Mouse (Mus musculus) myocyte (in vitro differentiated cells): ENCODE results near the gene Olfr812.

Experiments used
- E2F4 ChIP-seq: IDR thresholded peaks from one replicate; pipeline ENCODE4 v1.6.1; 2011; ENCODE audit warnings: mild to moderate bottlenecking, control low read depth, moderate library complexity; ENCODE audit not compliant: insufficient read depth
- MAX ChIP-seq: IDR thresholded peaks from one replicate; pipeline ENCODE4 v1.6.1; 2011; ENCODE audit warnings: low read depth, mild to moderate bottlenecking, control low read depth
- MYOD1 ChIP-seq, 3 experiments: IDR thresholded peaks; one replicate each; pipeline ENCODE4 v1.6.1; 2011; ENCODE audit warnings: control low read depth in 2 of 3, low read depth in 2 of 3, mild to moderate bottlenecking in 2 of 3, moderate library complexity in 1 of 3; ENCODE audit not compliant: insufficient read length in 2 of 3, control insufficient read depth in 1 of 3
- MYOG ChIP-seq, 3 experiments: IDR thresholded peaks; one replicate each; pipeline ENCODE4 v1.6.1; 2011; ENCODE audit warnings: control low read depth in 2 of 3, low read depth in 2 of 3, mild to moderate bottlenecking in 2 of 3; ENCODE audit not compliant: insufficient read length in 2 of 3, control insufficient read depth in 1 of 3, insufficient read depth in 1 of 3
- POLR2A ChIP-seq: IDR thresholded peaks from one replicate; pipeline ENCODE4 v1.6.1; 2011; ENCODE audit warnings: low read depth, mild to moderate bottlenecking, control low read depth, moderate library complexity; ENCODE audit not compliant: insufficient read length
- POLR2AphosphoS2 ChIP-seq: IDR thresholded peaks from one replicate; pipeline ENCODE4 v1.6.1; 2011; ENCODE audit warnings: low read depth, control low read depth; ENCODE audit not compliant: insufficient read length
- REST ChIP-seq: IDR thresholded peaks from one replicate; pipeline ENCODE4 v1.6.1; 2011; ENCODE audit warnings: mild to moderate bottlenecking, control low read depth, moderate library complexity; ENCODE audit not compliant: insufficient read depth, insufficient read length
- TCF12 ChIP-seq: IDR thresholded peaks from one replicate; pipeline ENCODE4 v1.6.1; 2011; ENCODE audit warnings: mild to moderate bottlenecking, control low read depth; ENCODE audit not compliant: poor library complexity, insufficient read depth, severe bottlenecking
- TCF3 ChIP-seq: IDR thresholded peaks from one replicate; pipeline ENCODE4 v1.6.1; 2011; ENCODE audit warnings: low read depth, control low read depth; ENCODE audit not compliant: insufficient read length
- USF1 ChIP-seq: IDR thresholded peaks from one replicate; pipeline ENCODE4 v1.6.1; 2011; ENCODE audit warnings: low read depth, mild to moderate bottlenecking, control low read depth, moderate library complexity

- TF ChIP-seq POLR2A (no peak), USF1 (no peak), MYOG (IDR thresholded peaks at IDR 0.05; ENCODE audit: control insufficient read depth in 1 of 3, insufficient read depth in 1 of 3, insufficient read length in 2 of 3, low read depth in 2 of 3) (no peak), TCF12 (no peak), MAX (no peak), POLR2AphosphoS2 (no peak), REST (no peak), E2F4 (no peak), MYOD1 (IDR thresholded peaks at IDR 0.05; ENCODE audit: control insufficient read depth in 1 of 3, insufficient read length in 2 of 3, low read depth in 2 of 3) (no peak), TCF3 (no peak)
Observed at GRCm38 (mm10) chr10:129855067-129855466, 9.2 kb upstream of the Olfr812 start, which contains the start of gene Olfr813.
